Mouse (Mus musculus): ENCODE measurements around the gene Rbpjl.

GRCm38 (mm10) chr2:164381726-164382125 is 21.2 kb upstream of the Rbpjl start:
- TF ChIP-seq CTCF (IDR thresholded peaks at IDR 0.05; ENCODE audit: borderline replicate concordance, insufficient read depth, low read length): no peak
- no peak for TF ChIP-seq POLR2A (IDR thresholded peaks at IDR 0.05; ENCODE audit: low read depth, low read length)
